Mouse (Mus musculus) lung, adult 18-20 months (tissue): ENCODE data around the gene Dpp3.

Source experiments
- DNase-seq, 2 experiments: peaks; one replicate each; pipeline ENCODE4 v3.0.0; 2022; ENCODE audit warnings: mixed read lengths in 2 of 2

Dpp3 gene

GRCm38 (mm10) chr19:4927904-4928531 lies at the start of gene Dpp3:
Dpp3 (minus strand) TSS chr19:4928287.
- DNase-seq, result peak; percentile 99

DNA sequence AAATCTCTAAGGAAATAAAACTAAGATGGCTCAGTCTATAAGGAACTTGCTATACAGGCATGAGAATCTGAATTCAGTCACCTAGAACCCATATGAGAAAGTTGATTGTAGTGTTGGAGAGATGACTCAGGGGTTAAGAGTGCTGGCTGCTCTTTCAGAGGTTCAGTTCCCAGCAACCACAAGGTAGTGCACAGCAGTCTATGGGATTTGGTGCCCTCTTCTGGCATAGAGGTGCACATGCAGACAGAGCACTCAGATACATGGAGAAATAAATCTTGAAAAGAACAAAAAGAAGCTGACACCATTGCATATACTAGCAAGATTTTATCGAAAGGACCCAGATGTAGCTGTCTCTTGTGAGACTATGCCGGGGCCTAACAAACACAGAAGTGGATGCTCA lies 40.1 kb upstream of the Dpp3 start:
- no peak for DNase-seq

GRCm38 (mm10) chr19:4961928-4962601 lies 34.0 kb upstream of the Dpp3 start, which contains the start of gene Mrpl11:
Mrpl11 (plus strand) TSS chr19:4962147.
- peak; percentile 91 to 94 for DNase-seq

DNA sequence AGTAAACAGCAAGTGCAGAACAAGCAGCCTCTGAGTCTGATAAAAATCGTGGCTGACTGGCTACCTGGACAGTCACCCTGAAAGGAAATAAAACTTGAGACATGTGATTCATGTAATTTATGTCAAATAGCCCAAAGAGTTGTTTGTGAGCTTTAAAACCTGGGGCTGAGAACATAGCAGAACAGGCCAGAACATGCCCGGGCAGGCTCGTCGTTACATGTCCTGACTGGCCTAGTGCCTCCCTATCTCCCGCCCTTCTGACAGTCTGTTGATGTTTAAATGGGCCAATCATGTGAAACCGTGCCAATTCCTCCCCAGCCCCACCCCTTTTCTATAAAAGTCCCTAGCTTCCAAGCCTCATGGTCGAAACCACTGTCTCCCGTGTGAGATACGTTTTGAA lies 20.6 kb upstream of the Dpp3 start:
- peak in 1 of 2 experiments; percentile 26 for DNase-seq

DNA sequence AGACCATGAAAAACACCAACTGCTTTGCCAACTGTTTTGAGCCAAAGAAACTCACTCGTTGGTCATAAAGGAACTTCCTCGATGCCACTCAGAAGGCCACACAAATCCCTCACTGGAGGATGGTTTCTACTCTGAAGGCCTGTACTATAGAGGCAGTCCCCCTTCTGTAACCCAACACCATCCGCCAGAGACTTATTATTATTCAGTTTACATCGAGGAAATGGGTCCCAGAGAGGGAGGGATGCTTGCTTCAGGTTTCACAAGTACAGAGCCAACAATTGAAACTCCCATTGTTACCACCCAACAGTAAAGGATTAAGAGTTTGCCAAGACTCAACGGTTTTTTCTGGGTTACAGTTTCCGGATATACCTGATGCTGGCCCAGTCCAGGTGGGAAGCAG lies 17.5 kb upstream of the Dpp3 start:
- DNase-seq, result no peak

DNA sequence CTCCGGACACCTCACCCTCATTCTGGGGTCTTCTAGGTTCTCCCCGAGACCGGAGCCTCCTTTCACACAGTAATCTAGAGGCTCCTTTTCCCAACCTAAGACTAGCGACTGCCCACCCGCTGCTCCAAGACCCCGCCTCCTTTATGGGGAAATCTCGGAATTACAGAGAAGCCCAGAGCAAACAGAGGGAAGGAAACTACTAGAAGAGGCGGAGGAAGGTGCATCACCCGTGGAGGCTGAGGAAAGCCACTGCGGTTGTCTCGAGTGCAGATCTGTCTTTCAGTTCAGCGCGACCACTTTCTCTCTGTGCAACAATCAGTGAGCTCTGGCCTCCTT lies 15.1 kb upstream of the Dpp3 start:
- peak in 1 of 2 experiments; percentile 70 for DNase-seq

GRCm38 (mm10) chr19:4942551-4943252 lies 14.6 kb upstream of the Dpp3 start, which contains the start of gene Peli3:
Peli3 (minus strand) TSS chr19:4943127.
- DNase-seq, result peak; percentile 81 to 84

DNA sequence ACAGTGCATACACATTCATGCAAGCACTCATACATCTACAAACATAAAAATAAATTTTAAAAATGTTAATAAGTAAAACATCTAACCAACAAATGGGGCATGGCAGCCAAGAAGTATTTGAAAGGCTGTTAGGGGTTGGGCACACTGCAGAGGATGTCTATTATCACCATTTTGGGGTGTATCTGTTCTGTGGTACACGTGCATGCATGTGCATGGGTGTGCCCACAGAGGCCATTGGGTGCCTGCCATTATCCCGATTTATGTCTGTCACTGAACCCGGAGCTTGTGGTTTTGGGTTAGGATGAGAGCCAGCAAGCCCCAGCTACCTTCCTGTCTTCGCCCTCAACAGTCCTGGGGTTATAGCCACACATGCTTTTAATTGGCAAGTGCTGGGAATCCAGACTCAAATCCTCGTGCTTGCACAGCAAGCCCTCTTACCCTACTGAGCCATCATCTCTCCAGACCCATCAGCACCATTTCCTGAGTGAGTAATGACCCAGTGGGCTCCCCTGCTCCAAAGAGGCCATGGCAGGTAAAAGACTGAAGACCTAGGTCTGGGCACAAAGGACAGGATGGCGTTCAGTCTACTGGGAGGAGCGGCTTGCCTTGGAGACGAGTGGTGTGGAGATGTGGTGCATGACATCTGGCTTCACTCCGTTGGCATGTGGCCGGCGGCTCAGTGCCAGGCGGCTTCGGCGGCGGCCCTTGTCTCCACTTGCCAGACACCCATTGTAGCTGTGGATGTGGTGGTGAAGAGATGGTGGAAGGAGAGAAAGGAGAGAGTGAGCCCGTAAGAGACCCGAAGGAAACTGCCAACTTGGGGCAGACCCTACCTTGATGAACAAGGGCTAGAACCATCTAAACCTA lies 9.6 kb upstream of the Dpp3 start:
- DNase-seq, result no peak

DNA sequence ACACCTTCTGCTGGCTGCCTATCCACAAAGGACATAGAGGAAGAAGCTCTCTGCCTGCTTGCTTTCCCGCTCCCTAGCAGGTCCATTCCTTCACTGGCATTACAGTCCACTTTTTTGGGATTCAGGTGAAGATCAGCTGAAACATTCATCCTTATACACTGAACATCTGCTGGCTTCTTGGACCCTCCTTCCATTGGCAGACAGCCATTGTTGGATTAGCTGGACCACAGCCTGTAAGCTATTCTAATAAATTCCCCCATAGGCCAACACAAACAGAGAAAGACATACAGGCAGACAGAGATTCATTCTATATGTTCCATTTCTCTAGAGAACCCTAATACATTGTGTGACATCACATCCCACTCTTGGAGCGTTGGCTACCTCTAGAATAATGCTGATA lies 8.8 kb upstream of the Dpp3 start:
- no peak for DNase-seq

- peak; percentile 27 to 33 for DNase-seq
Measured at GRCm38 (mm10) chr19:4928781-4929180, 694 bp upstream of the Dpp3 start.

- no peak for DNase-seq
Measured at GRCm38 (mm10) chr19:4925121-4925860, 2.8 kb downstream of the Dpp3 start.

DNA sequence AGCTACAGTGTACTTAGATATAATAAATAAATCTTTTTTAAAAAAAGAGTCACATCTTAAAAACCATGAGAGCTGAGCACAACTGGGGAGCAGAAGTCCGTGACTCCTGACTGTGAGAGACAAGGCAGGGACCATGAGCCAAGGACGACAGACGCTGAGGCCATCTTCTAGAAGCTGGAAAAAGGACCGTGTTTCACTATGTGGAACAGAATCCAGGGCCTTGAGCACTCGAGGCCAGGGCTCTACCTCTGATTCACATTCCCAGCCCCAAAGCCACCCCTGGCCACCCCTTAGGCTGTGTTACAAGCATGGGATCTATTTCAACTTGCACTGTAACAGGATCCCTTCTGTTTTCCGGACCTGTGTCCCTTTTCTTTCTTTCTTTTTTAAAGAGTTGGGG lies 8.4 kb downstream of the Dpp3 start:
- DNase-seq, result no peak

- peak in 1 of 2 experiments; percentile 10 for DNase-seq
Measured at GRCm38 (mm10) chr19:4916827-4917226, 11.3 kb downstream of the Dpp3 start.

GRCm38 (mm10) chr19:4915924-4916603 lies 12.0 kb downstream of the Dpp3 start:
- DNase-seq, result no peak

DNA sequence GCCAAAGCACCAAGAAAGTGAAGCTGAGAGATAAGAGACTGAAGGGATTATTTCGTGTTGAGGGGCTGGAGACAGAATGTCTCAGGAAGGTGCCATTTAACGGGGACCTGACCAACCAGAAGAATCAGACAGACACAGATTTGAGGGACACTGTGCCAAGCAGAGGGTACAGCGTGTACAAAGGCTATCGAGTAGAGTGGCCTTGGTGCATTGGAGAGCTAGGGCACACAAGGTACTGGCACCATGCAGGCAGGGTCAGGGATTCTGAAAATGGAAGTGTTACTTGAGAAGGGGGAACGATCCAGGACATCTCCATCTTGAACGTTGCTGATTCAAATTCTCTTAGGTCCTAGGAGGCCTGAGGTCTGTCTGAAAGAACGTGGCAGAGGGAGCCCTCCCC lies 18.7 kb downstream of the Dpp3 start:
- DNase-seq, result no peak

GRCm38 (mm10) chr19:4908107-4908506 lies 20.0 kb downstream of the Dpp3 start:
- no peak for DNase-seq

- DNase-seq, result peak; percentile 68 to 73
Measured at GRCm38 (mm10) chr19:4905979-4906794, 21.9 kb downstream of the Dpp3 start, which contains the start of gene Bbs1. Bbs1 (minus strand) TSS chr19:4906628.

DNA sequence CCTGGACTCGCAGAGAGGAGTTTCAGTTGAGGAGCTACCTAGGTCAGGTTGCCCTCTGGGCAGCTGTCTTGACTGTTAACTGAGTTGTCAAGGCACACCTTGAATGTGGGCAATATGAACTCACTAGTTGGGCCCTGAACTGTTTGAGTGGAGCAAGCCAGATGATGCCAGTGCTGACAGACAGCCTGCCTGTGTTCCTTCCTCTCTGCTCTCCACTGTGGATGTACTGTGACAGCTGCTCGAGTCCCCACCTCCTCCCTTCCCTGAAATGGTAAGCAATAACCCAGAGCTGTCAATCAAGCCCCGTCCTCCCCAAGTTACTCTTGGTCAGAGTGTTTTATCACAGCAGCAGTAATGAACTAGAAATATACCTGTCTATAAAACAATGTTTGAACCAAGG lies 28.2 kb downstream of the Dpp3 start:
- no peak for DNase-seq

- DNase-seq, result no peak
Measured at GRCm38 (mm10) chr19:4898972-4899371, 29.1 kb downstream of the Dpp3 start.

GRCm38 (mm10) chr19:4896780-4897520 lies 31.1 kb downstream of the Dpp3 start:
- DNase-seq, result no peak
